Mouse (Mus musculus) hindbrain, embryonic 14.5 days (tissue): ENCODE measurements around the gene Sik3. TPM values are rescaled to one million over a fixed set of nuclear protein-coding genes. Genes with fewer than 3 reads are reported as not detected.

ENCODE experiments used
- ATAC-seq: fragments of 200-750 bp; cut with Nextera tagmentation; 2 replicates; pipeline ENCODE4 v1.8.0; 2017; ENCODE audit warnings: moderate number of reproducible peaks, mild to moderate bottlenecking, moderate TSS enrichment, moderate library complexity; ENCODE audit not compliant: low FRiP score
- DNase-seq: peaks from one replicate; pipeline ENCODE4 v3.0.0-alpha.2; 2015; ENCODE audit warnings: low spot score
- H3K27ac ChIP-seq: fragments of 300-500 bp; sonication (generic); 2 replicates; pipeline ENCODE4 v1.5.1; 2014; ENCODE audit warnings: mild to moderate bottlenecking, moderate library complexity
- H3K27me3 ChIP-seq: fragments of 300-500 bp; sonication (generic); 2 replicates; pipeline ENCODE4 v1.6.1; 2014; ENCODE audit warnings: mild to moderate bottlenecking, low read length, mixed read lengths; ENCODE audit not compliant: control insufficient read depth, insufficient read depth
- H3K36me3 ChIP-seq: fragments of 300-500 bp; sonication (generic); replicated peaks from 2 replicates; pipeline ENCODE4 v1.6.1; 2014; ENCODE audit not compliant: control insufficient read depth, insufficient read depth
- H3K4me1 ChIP-seq: fragments of 300-500 bp; sonication (generic); replicated peaks from 2 replicates; pipeline ENCODE4 v1.6.1; 2014; ENCODE audit warnings: antibody characterized with exemption, low read length, mixed read lengths; ENCODE audit not compliant: control insufficient read depth, insufficient read depth
- H3K4me2 ChIP-seq: fragments of 300-500 bp; sonication (generic); replicated peaks from 2 replicates; pipeline ENCODE4 v1.6.1; 2014; ENCODE audit warnings: mild to moderate bottlenecking, moderate library complexity
- H3K4me3 ChIP-seq: fragments of 300-500 bp; sonication (generic); replicated peaks from 2 replicates; pipeline ENCODE4 v1.5.1; 2014; ENCODE audit warnings: mild to moderate bottlenecking, low read length
- H3K9ac ChIP-seq: fragments of 300-500 bp; sonication (generic); 2 replicates; pipeline ENCODE4 v1.6.1; 2014
- H3K9me3 ChIP-seq: fragments of 300-500 bp; sonication (generic); 2 replicates; pipeline ENCODE4 v1.6.1; 2016; ENCODE audit warnings: low read length; ENCODE audit not compliant: control insufficient read depth
- WGBS: fragments of 180-500 bp; shearing (Covaris S2); extraction: QIAGEN DNeasy Blood & Tissue Kit; methylation state at CpG from one replicate; pipeline ENCODE4 v1.1.7; 2014; 5-methylcytosine and 5-hydroxymethylcytosine counted together
- polyA plus RNA-seq: library from polyadenylated mRNA; unstranded; fragments of >200 nt; fragmentation: Nextera tagmentation; extraction: Ambion mirVana; gene quantifications from 2 replicates; pipeline ENCODE4 v1.2.1, GENCODE M21; 2014

Sik3 gene
- polyA plus RNA-seq, 1 experiment from 2014 or later: 11.0 TPM

- Histone ChIP-seq H3K4me2 (no peak overlapping the region), H3K27me3 (no peaks in the 10 kb centered on the region), H3K4me1 (no peaks in the 10 kb centered on the region), H3K27ac (no peak overlapping the region), H3K36me3 (peaks cover 93% of the 10 kb centered on the region), H3K9me3 (no peaks in the 10 kb centered on the region), H3K9ac (no peak overlapping the region), H3K4me3 (no peak overlapping the region)
- DNase-seq (no peak), ATAC-seq (no peak)
- 86% methylated on average over 10 of the region's 10 CpGs for WGBS
Measured at GRCm38 (mm10) chr9:46206834-46207500, 194.3 kb downstream of the Sik3 start.

DNA sequence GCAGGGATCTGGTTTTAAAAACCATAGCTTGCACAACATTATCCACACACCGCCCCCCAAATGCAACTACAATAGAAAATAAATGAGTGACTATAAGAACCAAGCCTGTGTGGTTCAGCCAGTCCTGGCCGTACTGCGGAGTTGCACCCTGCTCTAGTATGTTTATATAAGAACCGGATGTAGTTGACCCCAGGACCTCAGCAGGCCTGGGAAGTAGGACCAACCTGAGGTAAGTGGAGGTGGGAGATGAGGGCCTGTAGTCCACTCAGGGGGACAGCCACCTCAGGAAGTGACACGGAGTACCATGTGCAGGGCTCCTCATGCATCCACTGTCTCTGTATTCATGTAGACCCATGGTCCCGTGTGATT is 194.9 kb downstream of the Sik3 start:
- peaks cover 93% of the 10 kb centered on the region for H3K36me3 ChIP-seq
- no peak for DNase-seq
- H3K9me3 ChIP-seq: no peaks in the 10 kb centered on the region
- H3K4me1 ChIP-seq: no peaks in the 10 kb centered on the region
- H3K4me2 ChIP-seq: no peak overlapping the region
- no peak for ATAC-seq
- no peak overlapping the region for H3K4me3 ChIP-seq
- no peaks in the 10 kb centered on the region for H3K27me3 ChIP-seq
- no peak overlapping the region for H3K27ac ChIP-seq
- H3K9ac ChIP-seq: no peak overlapping the region
- 91% methylated on average over 6 of the region's 6 CpGs for WGBS

GRCm38 (mm10) chr9:46208401-46208974 is 195.9 kb downstream of the Sik3 start:
- no peaks in the 10 kb centered on the region for H3K9me3 ChIP-seq
- no peak overlapping the region for H3K27ac ChIP-seq
- DNase-seq: no peak
- WGBS: 83% methylated on average over 13 of the region's 13 CpGs
- no peak overlapping the region for H3K9ac ChIP-seq
- ATAC-seq: no peak
- peaks cover 98% of the 10 kb centered on the region for H3K36me3 ChIP-seq
- H3K27me3 ChIP-seq: no peaks in the 10 kb centered on the region
- no peaks in the 10 kb centered on the region for H3K4me1 ChIP-seq
- no peak overlapping the region for H3K4me3 ChIP-seq
- H3K4me2 ChIP-seq: no peak overlapping the region

DNA sequence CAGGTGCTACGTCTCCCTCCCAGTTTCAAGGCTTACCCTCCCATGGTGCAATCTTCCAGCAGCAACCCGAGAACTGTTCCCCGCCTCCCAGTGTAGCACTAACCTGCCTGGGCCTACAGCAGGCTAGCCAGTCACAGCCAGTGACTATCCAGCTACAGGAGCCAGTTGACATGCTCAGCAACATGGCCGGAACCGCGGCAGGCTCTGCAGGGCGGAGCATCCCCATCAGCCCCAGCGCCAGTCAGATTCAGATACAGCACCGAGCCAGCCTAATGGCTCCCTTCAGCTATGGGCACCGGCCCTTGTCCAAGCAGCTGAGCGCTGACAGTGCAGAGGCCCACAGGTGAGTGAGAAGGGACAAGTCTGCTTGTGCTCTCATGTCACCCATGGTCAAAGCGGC is 197.9 kb downstream of the Sik3 start:
- no peak for ATAC-seq
- peaks cover 86% of the 10 kb centered on the region for H3K36me3 ChIP-seq

DNA sequence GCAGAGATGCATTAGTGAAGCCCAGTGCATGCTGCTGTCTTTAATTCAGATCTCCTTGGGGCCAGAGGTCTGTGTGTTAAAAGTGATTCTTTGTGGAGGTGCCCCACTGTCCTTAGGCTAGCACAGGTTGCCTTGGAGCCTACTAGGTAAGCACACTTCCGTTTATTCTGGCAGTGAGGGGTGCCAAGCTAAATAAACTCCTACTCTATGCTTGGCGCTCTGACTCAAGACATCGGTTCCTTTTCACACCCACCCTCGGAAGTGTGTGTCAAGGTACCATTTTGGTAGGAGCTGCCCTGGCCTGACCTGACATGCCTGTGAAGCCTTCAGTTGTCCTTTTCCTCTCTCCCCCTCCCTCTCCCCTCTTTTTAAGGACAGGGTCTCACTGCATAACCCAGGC is 201.7 kb downstream of the Sik3 start:
- H3K4me3 ChIP-seq: no peak overlapping the region
- no peaks in the 10 kb centered on the region for H3K4me1 ChIP-seq
- H3K4me2 ChIP-seq: no peak overlapping the region
- ATAC-seq: no peak
- no peaks in the 10 kb centered on the region for H3K27me3 ChIP-seq
- peaks cover 61% of the 10 kb centered on the region for H3K36me3 ChIP-seq
- DNase-seq: no peak
- no peaks in the 10 kb centered on the region for H3K9me3 ChIP-seq
- no peak overlapping the region for H3K27ac ChIP-seq
- 92% methylated on average over 4 of the region's 4 CpGs for WGBS
- H3K9ac ChIP-seq: no peak overlapping the region

More for the DNA sequence above, 197.9 kb downstream of the Sik3 start:
- Histone ChIP-seq H3K27me3 (no peaks in the 10 kb centered on the region), H3K27ac (no peak overlapping the region), H3K4me1 (no peaks in the 10 kb centered on the region), H3K9me3 (no peaks in the 10 kb centered on the region), H3K4me2 (no peak overlapping the region), H3K4me3 (no peak overlapping the region), H3K9ac (no peak overlapping the region)
- 96% methylated on average over 12 of the region's 12 CpGs for WGBS
- no peak for DNase-seq

- H3K36me3 ChIP-seq: peaks cover 61% of the 10 kb centered on the region
- no peak for ATAC-seq
- no peak overlapping the region for H3K4me2 ChIP-seq
- no peak overlapping the region for H3K4me3 ChIP-seq
- H3K9ac ChIP-seq: no peak overlapping the region
- DNase-seq: no peak
- H3K4me1 ChIP-seq: no peaks in the 10 kb centered on the region
- WGBS: 96% methylated on average over 10 of the region's 10 CpGs
- H3K27ac ChIP-seq: no peak overlapping the region
- H3K9me3 ChIP-seq: no peaks in the 10 kb centered on the region
- no peaks in the 10 kb centered on the region for H3K27me3 ChIP-seq
Measured at GRCm38 (mm10) chr9:46214946-46215337, 202.3 kb downstream of the Sik3 start.

DNA sequence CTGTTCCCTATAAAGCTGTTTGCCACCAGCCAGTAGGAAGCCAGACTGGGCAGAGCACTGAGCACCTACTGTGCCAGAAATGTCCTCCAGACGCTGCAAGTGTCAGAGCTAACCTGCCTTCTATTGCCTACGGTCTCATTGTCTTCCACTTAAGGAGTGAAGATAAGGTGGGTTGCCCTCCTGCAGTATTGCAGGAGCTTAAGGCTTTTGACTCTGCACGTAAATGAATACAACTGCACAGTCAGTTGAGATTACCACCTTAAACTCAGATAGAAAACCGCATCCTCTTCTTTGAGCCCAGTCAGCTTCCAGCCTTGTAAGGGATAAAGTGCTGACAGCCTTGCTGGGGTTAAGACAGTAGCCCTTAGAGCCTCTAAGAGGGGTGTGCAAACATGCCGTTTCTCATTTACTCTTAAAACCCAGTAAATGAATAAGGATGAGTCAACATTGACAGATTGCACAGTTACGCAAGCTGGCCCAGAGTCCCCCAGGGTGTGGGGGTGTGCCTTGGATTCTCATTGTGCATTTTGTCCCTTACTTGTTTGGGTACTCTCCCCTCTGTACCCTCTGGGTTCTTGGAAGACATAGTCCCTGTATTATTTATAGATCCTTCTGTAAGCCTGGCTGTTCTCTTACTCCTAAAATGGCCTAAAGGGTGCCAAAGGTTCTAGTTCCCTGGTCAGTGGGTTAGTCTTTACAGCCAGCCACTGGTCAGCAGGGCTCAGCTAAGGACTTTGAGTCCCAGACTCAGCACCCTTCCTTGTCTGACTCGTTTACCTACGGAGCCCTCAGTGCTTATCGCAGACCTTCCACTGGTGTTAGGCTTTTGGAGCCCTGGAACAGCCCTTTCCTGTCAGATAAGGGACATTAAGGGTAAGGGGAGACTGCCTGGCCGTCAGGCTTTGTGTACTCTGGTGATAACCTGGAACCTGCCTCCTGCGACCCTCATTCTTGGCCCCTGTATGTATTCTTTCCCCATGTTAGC is 203.0 kb downstream of the Sik3 start:
- no peaks in the 10 kb centered on the region for H3K4me1 ChIP-seq
- no peak overlapping the region for H3K4me3 ChIP-seq
- no peaks in the 10 kb centered on the region for H3K9me3 ChIP-seq
- no peaks in the 10 kb centered on the region for H3K27me3 ChIP-seq
- no peak overlapping the region for H3K27ac ChIP-seq
- peaks cover 61% of the 10 kb centered on the region for H3K36me3 ChIP-seq
- H3K9ac ChIP-seq: no peak overlapping the region
- WGBS: 85% methylated on average over 11 of the region's 11 CpGs
- no peak for ATAC-seq
- no peak for DNase-seq
- H3K4me2 ChIP-seq: no peak overlapping the region

DNA sequence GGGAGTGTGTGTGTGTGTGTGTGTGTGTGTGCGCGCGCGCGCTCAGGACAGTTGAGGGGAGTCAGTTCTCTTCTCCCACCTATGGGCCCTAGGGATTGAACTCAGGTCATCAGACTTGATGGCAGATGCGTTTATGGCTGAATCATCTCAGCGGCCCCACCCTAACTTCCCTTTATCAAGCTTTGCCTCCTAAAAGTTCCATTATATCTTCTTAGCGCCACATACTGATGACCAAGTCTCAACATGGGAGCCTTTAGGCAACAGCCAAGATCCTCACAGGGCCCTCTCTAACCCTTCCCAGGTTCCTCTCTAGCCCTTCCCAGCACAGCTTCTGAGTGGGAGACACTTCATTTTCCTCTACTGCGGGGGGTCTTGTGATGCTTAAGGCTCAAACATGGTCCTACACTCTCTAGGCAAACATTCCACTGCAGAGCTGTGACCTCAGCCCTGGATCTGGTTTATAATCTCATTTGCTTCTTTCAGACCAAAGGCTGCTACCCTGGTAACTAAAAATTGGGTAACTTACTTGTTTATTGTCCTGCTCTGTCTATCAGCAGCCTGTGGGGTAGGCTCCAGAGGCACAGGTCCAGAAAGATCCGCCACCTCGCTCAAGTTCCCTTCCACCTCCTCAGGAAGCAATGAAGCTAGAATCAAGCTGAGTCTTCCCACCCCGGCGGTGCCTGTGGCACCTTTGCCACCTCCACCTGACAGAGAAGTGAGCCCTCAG is 204.3 kb downstream of the Sik3 start:
- no peak overlapping the region for H3K27ac ChIP-seq
- H3K9ac ChIP-seq: no peak overlapping the region
- H3K4me3 ChIP-seq: no peak overlapping the region
- H3K36me3 ChIP-seq: peaks cover 61% of the 10 kb centered on the region
- no peaks in the 10 kb centered on the region for H3K27me3 ChIP-seq
- no peak overlapping the region for H3K4me2 ChIP-seq
- DNase-seq: no peak
- 96% methylated on average over 13 of the region's 13 CpGs for WGBS
- no peak for ATAC-seq
- no peaks in the 10 kb centered on the region for H3K4me1 ChIP-seq
- no peaks in the 10 kb centered on the region for H3K9me3 ChIP-seq

GRCm38 (mm10) chr9:46218176-46218575 is 205.6 kb downstream of the Sik3 start:
- Histone ChIP-seq H3K4me3 (no peak overlapping the region), H3K36me3 (peaks cover 57% of the 10 kb centered on the region), H3K9me3 (no peaks in the 10 kb centered on the region), H3K9ac (no peak overlapping the region), H3K4me1 (no peaks in the 10 kb centered on the region), H3K27ac (no peak overlapping the region), H3K4me2 (no peak overlapping the region), H3K27me3 (no peaks in the 10 kb centered on the region)
- 89% methylated on average over 9 of the region's 9 CpGs for WGBS
- ATAC-seq: no peak
- no peak for DNase-seq
